Mouse (Mus musculus) hindbrain, embryonic 12.5 days (tissue): ENCODE measurements around the gene Celsr1. TPM values are rescaled to one million over a fixed set of nuclear protein-coding genes. Genes with fewer than 3 reads are reported as not detected.

Experiments used
- ATAC-seq: fragments of 200-750 bp; cut with Nextera tagmentation; 2 replicates; pipeline ENCODE4 v1.8.0; 2017; ENCODE audit warnings: moderate TSS enrichment; ENCODE audit not compliant: low FRiP score
- H3K27ac ChIP-seq: fragments of 300-500 bp; sonication (generic); 2 replicates; pipeline ENCODE4 v1.5.1; 2016; ENCODE audit warnings: mild to moderate bottlenecking
- H3K27me3 ChIP-seq: fragments of 300-500 bp; sonication (generic); 2 replicates; pipeline ENCODE4 v1.6.1; 2016; ENCODE audit warnings: mild to moderate bottlenecking
- H3K36me3 ChIP-seq: fragments of 300-500 bp; sonication (generic); 2 replicates; pipeline ENCODE4 v1.6.1; 2016; ENCODE audit warnings: mild to moderate bottlenecking
- H3K4me1 ChIP-seq: fragments of 300-500 bp; sonication (generic); 2 replicates; pipeline ENCODE4 v1.6.1; 2016
- H3K4me2 ChIP-seq: fragments of 300-500 bp; sonication (generic); replicated peaks from 2 replicates; pipeline ENCODE4 v1.6.1; 2016; ENCODE audit warnings: mild to moderate bottlenecking
- H3K4me3 ChIP-seq: fragments of 300-500 bp; sonication (generic); 2 replicates; pipeline ENCODE4 v1.5.1; 2016; ENCODE audit warnings: mild to moderate bottlenecking
- H3K9ac ChIP-seq: fragments of 300-500 bp; sonication (generic); 2 replicates; pipeline ENCODE4 v1.6.1; 2016; ENCODE audit warnings: mild to moderate bottlenecking, moderate library complexity
- H3K9me3 ChIP-seq: fragments of 300-500 bp; sonication (generic); replicated peaks from 2 replicates; pipeline ENCODE4 v1.6.1; 2016; ENCODE audit warnings: mild to moderate bottlenecking
- WGBS: fragments of 180-500 bp; shearing (Covaris S2); methylation state at CpG from one replicate; pipeline ENCODE4 v1.1.7; 2016; 5-methylcytosine and 5-hydroxymethylcytosine counted together
- polyA plus RNA-seq: library from polyadenylated mRNA; unstranded; fragments of >200 nt; fragmentation: Nextera tagmentation; extraction: Ambion mirVana; gene quantifications from 2 replicates; pipeline ENCODE4 v1.2.1, GENCODE M21; 2016

Celsr1 gene
- polyA plus RNA-seq, 1 experiment from 2014 or later = 4.3 TPM

- no peaks in the 10 kb centered on the region for H3K36me3 ChIP-seq
- H3K27ac ChIP-seq = no peak overlapping the region
- H3K4me1 ChIP-seq = peaks cover 22% of the 10 kb centered on the region
- H3K27me3 ChIP-seq = peaks cover 6% of the 10 kb centered on the region; the same call in 1 of the 2 replicates
- no peak overlapping the region for H3K4me2 ChIP-seq
- no peaks in the 10 kb centered on the region for H3K9me3 ChIP-seq
- 85% methylated on average over 4 of the region's 4 CpGs for WGBS
- no peak overlapping the region for H3K4me3 ChIP-seq
- no peak overlapping the region for H3K9ac ChIP-seq
- ATAC-seq = no peak
Observed at GRCm38 (mm10) chr15:85986170-85986569, 47.4 kb downstream of the Celsr1 start.

DNA sequence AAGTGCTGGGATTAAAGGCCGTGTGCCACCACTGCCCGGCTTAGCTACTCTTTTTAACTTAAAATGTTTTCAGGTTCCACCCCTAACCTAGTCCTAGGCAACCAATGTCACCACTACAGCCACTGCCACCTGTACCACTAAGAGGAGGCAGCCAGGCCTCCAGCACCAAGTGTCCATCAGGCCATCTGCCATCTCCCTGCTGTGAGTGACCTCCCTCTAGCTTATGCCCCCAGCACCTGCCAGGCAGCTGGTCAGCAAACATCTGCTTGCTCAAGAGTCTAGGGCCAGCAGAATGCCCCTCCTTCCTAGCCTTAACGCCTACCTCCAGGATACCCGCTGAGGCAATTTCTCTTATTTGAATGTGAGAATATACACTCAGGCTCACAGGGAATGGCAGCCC lies 48.0 kb downstream of the Celsr1 start:
- 73% methylated on average over 4 of the region's 4 CpGs for WGBS
- peaks cover 6% of the 10 kb centered on the region; the same call in 1 of the 2 replicates for H3K27me3 ChIP-seq

GRCm38 (mm10) chr15:85983131-85983530 lies 50.4 kb downstream of the Celsr1 start:
- no peak for ATAC-seq
- H3K36me3 ChIP-seq = no peaks in the 10 kb centered on the region
- no peaks in the 10 kb centered on the region for H3K9me3 ChIP-seq
- H3K4me1 ChIP-seq = peaks cover 21% of the 10 kb centered on the region
- H3K27me3 ChIP-seq = peaks cover 9% of the 10 kb centered on the region; the same call in 1 of the 2 replicates
- no peak overlapping the region for H3K4me2 ChIP-seq
- no peak overlapping the region for H3K4me3 ChIP-seq
- WGBS = 88% methylated on average over 7 of the region's 7 CpGs
- no peak overlapping the region for H3K27ac ChIP-seq
- H3K9ac ChIP-seq = no peak overlapping the region

More for the DNA sequence above, 48.0 kb downstream of the Celsr1 start:
- no peak overlapping the region for H3K4me2 ChIP-seq
- H3K4me3 ChIP-seq = no peak overlapping the region
- H3K9ac ChIP-seq = no peak overlapping the region
- H3K27ac ChIP-seq = no peak overlapping the region
- ATAC-seq = no peak
- H3K4me1 ChIP-seq = peaks cover 21% of the 10 kb centered on the region
- H3K36me3 ChIP-seq = no peaks in the 10 kb centered on the region
- no peaks in the 10 kb centered on the region for H3K9me3 ChIP-seq

- Histone ChIP-seq H3K27me3 (peaks cover 9% of the 10 kb centered on the region; the same call in 1 of the 2 replicates), H3K36me3 (no peaks in the 10 kb centered on the region), H3K4me1 (peaks cover 21% of the 10 kb centered on the region), H3K9ac (no peak overlapping the region), H3K4me3 (no peak overlapping the region), H3K27ac (no peak overlapping the region), H3K4me2 (no peak overlapping the region), H3K9me3 (no peaks in the 10 kb centered on the region)
- no peak for ATAC-seq
- WGBS = 77% methylated on average over 3 of the region's 3 CpGs
Observed at GRCm38 (mm10) chr15:85982416-85982775, 51.2 kb downstream of the Celsr1 start.

- Histone ChIP-seq H3K4me1 (peaks cover 26% of the 10 kb centered on the region), H3K9me3 (no peaks in the 10 kb centered on the region), H3K9ac (no peak overlapping the region), H3K27me3 (peaks cover 9% of the 10 kb centered on the region; the same call in 1 of the 2 replicates), H3K4me3 (no peak overlapping the region), H3K27ac (no peak overlapping the region), H3K36me3 (no peaks in the 10 kb centered on the region), H3K4me2 (no peak overlapping the region)
- 23% methylated on average over 11 of the region's 11 CpGs for WGBS
- no peak for ATAC-seq
Observed at GRCm38 (mm10) chr15:85981768-85982415, 51.7 kb downstream of the Celsr1 start.

- H3K27ac ChIP-seq = no peak overlapping the region
Observed at GRCm38 (mm10) chr15:85977086-85977485, 56.5 kb downstream of the Celsr1 start.

GRCm38 (mm10) chr15:85975746-85976145 lies 57.8 kb downstream of the Celsr1 start:
- H3K9me3 ChIP-seq = no peaks in the 10 kb centered on the region
- peak overlapping the region; percentile 11; the same call in 1 of the 2 replicates for H3K4me2 ChIP-seq
- H3K36me3 ChIP-seq = no peaks in the 10 kb centered on the region
- H3K27ac ChIP-seq = peak overlapping the region; percentile 76
- 33% methylated on average over 16 of the region's 16 CpGs for WGBS
- ATAC-seq = peak; percentile 10; the same call in 1 of the 2 replicates
- no peak overlapping the region for H3K4me3 ChIP-seq
- 0 out of 2 replicates have a peak, but pooled peaks cover 3% of the 10 kb centered on the region for H3K27me3 ChIP-seq
- no peak overlapping the region for H3K9ac ChIP-seq
- peaks cover 48% of the 10 kb centered on the region for H3K4me1 ChIP-seq

More at GRCm38 (mm10) chr15:85977086-85977485, 56.5 kb downstream of the Celsr1 start:
- H3K4me1 ChIP-seq = peaks cover 44% of the 10 kb centered on the region
- no peak overlapping the region for H3K9ac ChIP-seq
- H3K36me3 ChIP-seq = no peaks in the 10 kb centered on the region
- H3K4me2 ChIP-seq = no peak overlapping the region
- ATAC-seq = no peak
- WGBS = 81% methylated on average over 9 of the region's 9 CpGs
- H3K9me3 ChIP-seq = no peaks in the 10 kb centered on the region
- H3K4me3 ChIP-seq = no peak overlapping the region
- H3K27me3 ChIP-seq = 0 out of 2 replicates have a peak, but pooled peaks cover 3% of the 10 kb centered on the region

DNA sequence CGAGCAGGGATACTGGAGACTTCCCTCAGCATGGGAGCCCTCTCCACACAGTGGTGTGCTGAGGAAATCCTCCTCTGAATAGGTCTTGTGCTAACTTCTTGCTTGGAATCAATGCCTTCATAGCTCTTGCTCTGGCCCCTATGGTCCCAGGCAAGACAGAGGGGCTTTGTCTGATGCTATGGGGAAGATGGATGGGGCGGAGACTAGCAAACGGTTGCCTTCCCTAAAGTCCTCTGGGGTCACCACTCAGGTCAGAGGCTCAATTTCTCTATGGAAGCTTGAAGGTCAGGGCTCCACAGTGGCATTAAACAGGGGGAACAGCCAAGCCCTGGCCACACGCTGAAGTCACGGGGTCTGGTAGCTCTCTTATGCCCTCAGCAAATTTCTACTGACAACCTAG lies 62.0 kb downstream of the Celsr1 start:
- H3K4me3 ChIP-seq = no peak overlapping the region
- 11% methylated on average over 5 of the region's 5 CpGs for WGBS
- H3K4me2 ChIP-seq = no peak overlapping the region
- H3K4me1 ChIP-seq = peaks cover 56% of the 10 kb centered on the region
- H3K27me3 ChIP-seq = no peaks in the 10 kb centered on the region
- H3K9ac ChIP-seq = no peak overlapping the region
- H3K27ac ChIP-seq = peak overlapping the region; percentile 52; the same call in 1 of the 2 replicates
- ATAC-seq = no peak
- no peaks in the 10 kb centered on the region for H3K36me3 ChIP-seq
- no peaks in the 10 kb centered on the region for H3K9me3 ChIP-seq

DNA sequence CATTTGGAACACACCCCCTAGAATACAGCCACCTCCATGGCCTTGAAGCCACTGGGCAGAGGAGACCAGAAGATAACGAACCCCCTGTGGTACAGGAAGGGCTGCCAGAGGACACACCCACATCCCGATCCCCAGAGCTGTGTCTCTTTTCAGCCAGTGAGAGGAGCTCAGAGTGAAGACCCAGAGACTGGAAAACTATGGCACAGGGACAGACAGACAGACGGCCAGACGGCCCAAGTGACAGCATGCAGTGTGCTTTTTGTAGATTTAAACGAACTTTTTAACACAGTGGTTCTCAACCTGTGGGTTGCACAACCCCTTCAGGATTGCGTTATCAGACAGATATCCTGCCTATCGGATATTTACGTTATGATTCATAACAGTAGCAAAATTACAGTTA lies 63.1 kb downstream of the Celsr1 start:
- Histone ChIP-seq H3K4me1 (peaks cover 48% of the 10 kb centered on the region), H3K27me3 (no peaks in the 10 kb centered on the region)
- ATAC-seq = no peak

DNA sequence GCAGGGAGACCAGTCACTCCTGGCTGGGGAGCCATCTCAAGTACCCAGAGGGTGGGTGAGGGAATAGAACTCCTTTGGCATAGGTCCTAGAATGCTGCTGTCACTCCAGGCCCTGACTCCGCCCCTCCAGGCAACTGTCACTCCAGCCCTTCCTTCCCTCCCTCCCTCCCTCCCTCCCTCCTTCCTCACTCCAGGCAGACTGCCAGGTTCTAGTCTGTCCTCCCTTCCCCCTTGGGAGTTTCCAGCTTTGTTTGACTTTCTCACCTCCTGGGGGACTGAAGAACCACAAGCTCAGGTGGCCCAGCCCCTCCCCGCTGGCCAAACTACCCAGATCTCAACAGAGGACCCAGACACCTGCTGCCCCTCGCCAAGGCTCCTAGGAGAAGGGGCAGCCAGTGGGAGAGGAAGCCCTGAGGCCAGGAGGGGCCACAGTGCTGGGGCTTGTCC lies 63.8 kb downstream of the Celsr1 start:
- H3K27me3 ChIP-seq = no peaks in the 10 kb centered on the region
- WGBS = 49% methylated on average over 3 of the region's 3 CpGs
- H3K9me3 ChIP-seq = no peaks in the 10 kb centered on the region
- no peak overlapping the region for H3K9ac ChIP-seq
- H3K4me1 ChIP-seq = peaks cover 42% of the 10 kb centered on the region
- H3K36me3 ChIP-seq = no peaks in the 10 kb centered on the region
- H3K4me2 ChIP-seq = no peak overlapping the region
- no peak overlapping the region for H3K27ac ChIP-seq
- no peak overlapping the region for H3K4me3 ChIP-seq
- peak; percentile 66 for ATAC-seq

More for the DNA sequence above, 63.1 kb downstream of the Celsr1 start:
- Histone ChIP-seq H3K9me3 (no peaks in the 10 kb centered on the region), H3K36me3 (no peaks in the 10 kb centered on the region), H3K27ac (no peak overlapping the region), H3K4me2 (no peak overlapping the region), H3K4me3 (no peak overlapping the region), H3K9ac (no peak overlapping the region)
- 73% methylated on average over 8 of the region's 8 CpGs for WGBS

DNA sequence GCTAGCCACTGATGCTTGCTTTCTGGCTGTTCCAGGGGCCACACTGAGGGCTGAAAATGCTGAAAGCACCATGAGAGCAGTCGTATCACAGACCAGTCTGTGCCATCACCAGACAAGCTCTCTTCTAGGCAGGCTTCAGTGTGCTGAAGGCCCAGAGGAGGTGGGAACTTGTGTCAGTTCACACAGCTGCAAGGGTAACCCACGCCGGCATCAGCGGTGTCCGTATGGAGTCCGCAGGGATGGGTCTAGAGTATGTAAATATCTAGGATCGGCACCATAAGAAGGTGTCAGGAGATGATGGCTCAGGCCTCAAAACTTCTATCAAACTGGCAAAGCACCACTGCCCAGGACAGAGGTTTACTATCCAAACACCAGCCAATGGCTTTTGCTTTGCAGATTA lies 64.3 kb downstream of the Celsr1 start:
- Histone ChIP-seq H3K9me3 (no peaks in the 10 kb centered on the region), H3K4me1 (peaks cover 38% of the 10 kb centered on the region), H3K4me3 (no peak overlapping the region), H3K4me2 (no peak overlapping the region), H3K9ac (no peak overlapping the region), H3K36me3 (no peaks in the 10 kb centered on the region), H3K27ac (no peak overlapping the region), H3K27me3 (no peaks in the 10 kb centered on the region)
- ATAC-seq = peak; percentile 29; the same call in 1 of the 2 replicates
- WGBS = 92% methylated on average over 7 of the region's 7 CpGs

- ATAC-seq = no peak
- 87% methylated on average over 7 of the region's 7 CpGs for WGBS
- Histone ChIP-seq H3K9me3 (no peaks in the 10 kb centered on the region), H3K4me2 (no peak overlapping the region), H3K27ac (no peak overlapping the region), H3K4me1 (peaks cover 18% of the 10 kb centered on the region), H3K9ac (no peak overlapping the region), H3K27me3 (no peaks in the 10 kb centered on the region), H3K4me3 (no peak overlapping the region), H3K36me3 (no peaks in the 10 kb centered on the region)
Observed at GRCm38 (mm10) chr15:85966032-85966431, 67.5 kb downstream of the Celsr1 start.
